Mouse (Mus musculus) natural killer cell, adult 2 months (primary cell): Measurements from ENCODE around the gene Osgin1.

Experiments used
- DNase-seq, 2 experiments: peaks; one replicate each; pipeline ENCODE4 v3.0.0; 2022; ENCODE audit warnings: low spot score in 2 of 2

Osgin1 gene

DNA sequence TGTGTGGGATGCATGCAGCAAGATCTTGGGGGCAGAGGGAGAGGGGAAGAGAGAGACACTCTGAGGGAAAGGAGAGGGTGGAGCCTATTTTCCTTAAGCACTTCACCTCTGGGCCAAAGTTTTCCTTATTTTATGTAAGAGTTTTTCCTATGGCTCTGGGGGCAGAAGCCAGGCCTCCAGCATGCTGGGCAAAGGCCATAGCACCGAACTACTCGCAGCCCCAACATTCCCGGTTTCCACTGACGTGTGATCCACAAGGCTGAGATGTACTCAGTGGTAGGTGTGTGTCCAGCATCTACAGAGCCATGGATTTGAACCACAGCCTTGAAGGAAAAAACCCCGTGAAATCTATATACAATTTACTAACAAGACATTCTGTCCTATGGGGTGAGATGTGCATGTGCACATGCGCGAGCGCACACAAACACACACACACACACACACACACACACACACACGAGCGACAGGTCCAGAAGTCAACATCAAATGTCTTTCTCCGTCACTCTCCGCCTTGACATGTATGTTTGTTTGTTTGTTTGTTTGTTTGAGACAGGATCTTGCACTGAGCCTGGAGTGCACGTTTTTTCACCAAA, at the start of gene Osgin1:
Gene Osgin1, plus strand, starts transcription at position 543 of the 593 bp plus-strand sequence.
- no peak for DNase-seq

DNA sequence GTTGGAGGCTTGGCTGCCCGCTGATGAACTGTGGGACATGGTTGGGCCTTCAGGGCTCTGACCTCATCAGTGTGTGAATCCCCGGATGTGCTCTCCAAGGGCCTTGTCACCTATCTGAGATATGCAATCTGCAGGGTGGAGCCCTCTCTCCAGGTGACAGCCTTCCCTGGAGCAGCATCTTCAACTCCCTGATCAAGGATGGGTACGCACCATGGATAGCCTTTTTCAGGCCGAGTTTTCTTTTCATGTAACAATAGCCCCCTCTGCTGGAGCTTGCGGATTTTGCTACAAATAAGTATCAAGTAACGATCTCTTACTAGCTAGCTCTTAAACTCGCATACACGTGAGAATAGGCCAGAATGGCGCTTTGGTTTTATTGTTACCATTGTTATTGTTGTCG, 49.4 kb upstream of the Osgin1 start:
- DNase-seq: peak; percentile 43 to 61

DNA sequence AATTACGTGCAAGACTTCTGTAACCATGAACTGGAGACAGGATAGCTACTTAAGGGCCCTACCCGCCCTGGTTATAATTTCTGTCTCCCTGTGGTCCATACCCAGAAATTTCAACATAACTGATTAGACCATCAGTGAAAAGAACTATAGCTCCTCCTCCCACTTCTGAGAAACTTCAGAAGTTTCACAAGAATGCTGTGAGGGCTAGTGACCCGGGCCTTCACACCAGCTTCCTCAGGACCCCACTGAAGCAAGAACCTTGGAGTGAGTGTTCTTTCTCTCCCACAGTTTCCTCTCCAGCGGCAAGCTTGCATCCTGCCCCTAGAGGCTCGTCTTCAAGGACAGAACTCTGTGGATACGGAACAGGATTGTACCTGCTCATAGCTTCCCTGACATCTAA, 48.1 kb upstream of the Osgin1 start:
- DNase-seq: no peak

DNA sequence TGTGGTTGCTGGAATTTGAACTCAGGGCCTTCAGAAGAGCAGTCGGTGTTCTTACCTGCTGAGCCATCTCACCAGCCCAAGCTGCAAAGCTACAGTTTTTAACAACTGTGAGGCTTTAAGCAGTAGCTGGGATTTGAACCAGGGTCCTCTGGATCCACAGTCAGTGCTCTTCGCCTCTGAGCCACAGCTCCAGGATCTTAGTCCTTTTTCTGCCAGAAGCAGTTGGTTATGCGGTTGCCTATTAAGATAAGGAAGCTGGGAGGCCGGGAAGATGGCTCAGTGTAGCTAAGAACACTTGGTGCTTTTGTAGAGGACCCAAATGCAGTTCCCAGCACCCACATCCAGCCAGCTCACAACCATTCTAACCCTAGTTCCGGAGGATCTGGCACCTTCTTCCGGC, 46.9 kb upstream of the Osgin1 start:
- no peak for DNase-seq

DNA sequence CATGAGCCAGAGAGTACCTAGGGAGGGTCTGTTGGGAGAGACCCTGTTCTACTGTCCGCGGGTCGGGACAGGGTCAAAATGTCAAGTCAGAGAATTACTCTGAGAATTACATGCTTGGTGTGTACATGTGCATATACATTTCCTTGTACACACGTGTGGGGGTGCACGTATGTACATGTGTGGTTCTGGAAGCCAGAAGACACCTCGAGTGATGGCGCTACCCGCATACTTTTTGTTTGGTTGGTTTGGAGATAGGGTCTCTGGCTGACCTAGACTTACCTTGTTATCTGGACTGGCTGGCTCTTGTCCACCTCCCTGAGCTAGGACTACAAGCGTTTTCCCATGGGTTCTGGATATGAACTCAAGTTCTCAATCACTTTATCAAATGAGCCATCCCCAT, 39.8 kb upstream of the Osgin1 start:
- no peak for DNase-seq

DNA sequence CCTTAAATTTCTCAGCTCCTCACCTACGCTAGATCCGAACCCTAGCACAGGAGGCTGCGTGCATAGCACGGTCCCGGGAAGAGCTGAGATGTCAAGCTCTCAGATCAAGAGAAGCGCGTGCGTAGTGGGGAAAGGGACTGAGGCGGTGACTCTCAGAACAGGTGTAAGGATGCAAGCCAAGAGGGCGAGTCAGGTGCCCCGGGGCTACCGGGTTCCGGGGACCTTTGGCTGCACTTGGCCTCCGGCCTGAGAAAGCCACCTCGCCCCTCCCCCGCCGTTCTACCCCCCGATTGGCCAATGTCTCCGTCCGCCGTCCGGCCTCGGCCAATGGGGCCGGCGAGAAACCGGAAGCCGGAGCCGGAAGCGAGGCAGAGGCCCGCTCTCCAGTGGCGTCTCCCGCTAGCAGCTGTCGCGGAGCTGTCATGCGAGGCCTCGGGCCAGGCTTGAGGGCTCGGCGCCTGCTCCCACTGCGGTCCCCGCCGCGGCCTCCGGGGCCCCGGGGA, 39.3 kb upstream of the Osgin1 start, which contains the start of gene Mlycd:
Gene Mlycd, plus strand, starts transcription at position 355 of the 503 bp plus-strand sequence.
- DNase-seq: peak; percentile 88 to 91

DNA sequence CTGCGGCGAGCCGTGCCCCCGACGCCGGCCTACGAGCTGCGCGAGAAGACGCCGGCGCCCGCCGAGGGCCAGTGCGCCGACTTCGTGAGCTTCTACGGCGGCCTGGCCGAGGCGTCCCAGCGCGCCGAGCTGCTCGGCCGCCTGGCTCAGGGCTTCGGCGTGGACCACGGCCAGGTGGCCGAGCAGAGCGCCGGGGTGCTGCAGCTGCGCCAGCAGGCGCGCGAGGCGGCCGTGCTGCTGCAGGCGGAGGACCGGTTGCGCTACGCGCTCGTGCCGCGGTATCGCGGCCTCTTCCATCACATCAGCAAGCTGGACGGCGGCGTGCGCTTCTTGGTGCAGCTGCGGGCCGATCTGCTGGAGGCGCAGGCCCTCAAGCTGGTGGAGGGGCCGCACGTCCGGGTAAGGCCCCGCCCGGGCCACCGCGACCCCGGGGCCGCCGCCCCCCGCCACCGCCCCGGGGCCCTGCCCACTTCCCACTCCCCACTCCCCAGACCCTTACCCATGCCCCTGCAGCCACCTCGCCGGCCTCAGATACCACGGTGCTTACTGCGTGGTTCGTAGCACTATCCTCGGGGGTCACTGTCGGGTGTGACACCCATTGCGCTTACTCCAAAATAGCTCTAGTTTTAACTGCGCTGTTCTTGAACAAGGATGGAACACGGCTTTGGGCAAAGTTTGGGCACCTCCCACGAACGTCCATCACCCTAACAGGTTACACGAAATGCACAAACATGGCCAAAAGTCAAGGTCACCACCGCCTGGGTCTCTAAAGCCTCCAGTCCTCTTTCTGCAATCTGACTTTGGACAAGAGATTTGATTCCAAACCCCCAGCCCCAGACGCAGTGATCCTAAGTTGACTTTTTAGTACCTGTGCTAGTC, 38.6 kb upstream of the Osgin1 start:
- no peak for DNase-seq

DNA sequence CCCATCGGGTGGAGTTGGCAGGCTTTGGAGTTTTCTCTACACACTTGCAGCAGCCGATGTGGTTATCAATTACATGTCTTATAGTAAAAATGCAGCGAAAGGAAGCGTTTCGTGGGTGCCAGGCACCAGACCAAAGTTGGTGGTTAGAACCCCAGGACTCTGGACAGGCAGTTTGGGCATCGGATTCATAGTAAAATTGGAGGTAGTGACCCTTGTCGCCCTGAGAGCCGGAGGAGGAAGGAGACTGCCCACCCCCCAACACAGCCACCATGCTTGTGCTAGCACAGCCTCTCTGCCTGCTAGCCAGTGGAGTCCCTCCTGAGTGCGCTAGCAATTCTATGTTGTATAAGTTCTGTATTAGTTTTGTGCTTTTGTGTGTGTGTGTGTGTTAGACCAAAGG, 35.4 kb upstream of the Osgin1 start:
- no peak for DNase-seq

DNA sequence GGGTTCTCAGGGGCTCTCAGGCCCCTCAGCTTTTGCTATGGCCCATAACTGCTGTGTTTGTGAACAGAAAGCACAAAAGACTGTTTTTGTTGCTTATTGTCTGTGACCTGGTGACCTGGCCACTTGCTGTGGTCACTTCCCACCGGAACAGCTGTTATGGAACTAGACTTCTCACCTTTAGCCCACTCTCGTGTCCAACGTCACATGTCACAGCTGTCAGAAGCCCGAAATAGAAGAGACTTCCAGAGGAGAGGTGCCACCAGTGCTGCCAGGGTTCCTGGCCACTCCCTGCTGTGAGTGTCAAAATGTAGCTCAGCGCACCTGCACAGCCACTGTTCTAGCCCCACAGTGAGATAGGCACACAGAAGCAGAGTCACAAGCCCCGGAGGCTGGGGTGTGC, 34.7 kb upstream of the Osgin1 start:
- DNase-seq: no peak

DNA sequence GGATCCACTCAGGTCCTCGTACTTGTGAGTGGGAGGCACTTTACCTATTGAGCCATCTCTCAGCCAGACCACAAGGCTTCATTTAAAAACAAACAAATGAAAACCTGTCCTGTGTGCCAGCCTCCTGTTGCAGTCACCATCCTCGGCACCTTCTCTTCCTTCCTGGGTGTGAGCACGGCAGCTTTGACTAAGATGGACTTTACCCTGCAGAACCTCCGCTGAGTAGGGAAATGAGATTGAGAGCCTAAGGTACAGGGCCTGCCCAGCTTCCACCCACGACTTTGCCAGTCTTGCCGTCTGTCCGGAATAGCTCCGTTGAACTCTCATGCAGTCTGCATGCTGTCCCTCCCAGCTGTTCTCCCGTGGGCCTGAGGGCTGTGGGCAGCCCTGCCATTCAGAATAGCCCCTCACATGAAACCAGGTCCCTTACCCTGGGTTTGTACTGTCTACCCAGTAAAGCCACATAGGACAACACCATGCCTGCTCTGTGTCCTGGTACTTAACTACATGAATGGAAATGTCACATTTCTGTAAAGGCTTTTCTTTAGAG, 33.7 kb upstream of the Osgin1 start:
- no peak for DNase-seq

DNA sequence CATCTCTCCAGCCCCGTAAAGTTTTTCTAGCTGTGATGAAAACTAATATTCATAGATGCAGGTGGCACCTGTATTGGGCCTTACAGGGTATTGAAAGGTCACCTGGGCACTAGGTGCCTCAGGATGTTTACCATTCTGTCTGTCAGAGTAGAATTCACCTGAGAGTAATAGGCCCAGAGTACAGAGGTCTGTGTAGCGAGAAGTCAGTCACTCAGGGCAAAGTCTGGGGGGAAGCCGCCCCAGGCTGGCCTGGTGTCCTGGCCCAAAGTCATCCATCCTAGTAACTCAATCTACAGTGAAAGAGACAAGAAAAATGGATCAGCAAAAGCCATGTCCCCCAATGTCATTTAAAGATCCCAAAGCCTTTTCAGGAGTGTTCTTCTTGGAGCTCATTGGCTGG, 33.0 kb upstream of the Osgin1 start:
- no peak for DNase-seq

DNA sequence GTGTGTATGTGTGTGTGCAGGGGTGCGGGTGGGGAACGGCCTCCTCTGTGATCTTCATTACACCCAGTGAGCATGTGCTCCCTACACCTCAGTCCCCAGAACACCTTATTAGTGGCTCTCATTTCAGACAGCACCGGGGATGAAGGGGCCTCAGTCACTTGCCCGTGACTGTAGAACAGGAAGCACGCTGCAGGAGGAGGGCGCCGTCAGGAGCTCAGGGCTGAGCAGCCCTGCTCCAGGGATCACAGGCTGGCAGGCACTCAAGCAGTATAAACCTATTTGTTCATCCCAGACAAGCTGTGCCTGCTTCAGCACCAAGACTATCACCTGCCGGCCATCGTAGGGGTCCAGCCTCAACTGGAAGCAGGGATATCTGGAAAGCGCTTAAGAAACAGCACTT, 30.0 kb upstream of the Osgin1 start:
- no peak for DNase-seq

DNA sequence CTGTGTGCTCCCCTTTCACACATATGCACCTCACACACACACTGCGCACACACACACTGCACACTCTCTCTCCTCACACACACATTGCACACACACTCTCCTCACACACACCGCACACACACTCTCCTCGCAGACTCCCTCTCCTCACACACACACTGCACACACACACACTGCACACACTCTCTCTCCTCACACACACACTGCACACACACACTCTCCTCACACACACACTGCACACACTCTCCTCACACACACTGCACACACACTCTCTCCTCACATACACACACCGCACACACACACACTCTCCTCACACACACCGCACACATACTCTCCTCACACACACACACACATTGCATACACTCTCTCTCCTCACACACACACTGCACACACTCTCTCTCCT, 29.3 kb upstream of the Osgin1 start:
- DNase-seq: no peak

DNA sequence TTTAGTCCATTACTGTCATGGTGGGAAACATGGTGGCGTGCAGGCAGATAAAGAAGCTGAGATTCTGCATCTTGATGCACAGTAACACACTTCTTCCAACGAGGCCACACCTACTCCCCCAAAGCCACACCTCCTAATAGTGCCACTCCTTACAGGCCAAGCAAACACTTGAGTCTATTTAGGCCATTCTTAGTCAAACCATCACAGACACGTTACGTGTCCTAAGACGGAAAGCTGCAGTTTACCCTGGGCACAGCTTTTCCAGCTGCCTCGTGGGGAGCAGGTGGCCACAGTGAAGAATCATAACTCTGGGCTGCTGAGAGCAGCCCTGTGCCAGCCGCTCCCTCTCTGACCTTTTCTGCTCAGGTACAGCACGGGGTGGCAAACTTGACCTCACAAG, 25.6 kb upstream of the Osgin1 start:
- DNase-seq: no peak

DNA sequence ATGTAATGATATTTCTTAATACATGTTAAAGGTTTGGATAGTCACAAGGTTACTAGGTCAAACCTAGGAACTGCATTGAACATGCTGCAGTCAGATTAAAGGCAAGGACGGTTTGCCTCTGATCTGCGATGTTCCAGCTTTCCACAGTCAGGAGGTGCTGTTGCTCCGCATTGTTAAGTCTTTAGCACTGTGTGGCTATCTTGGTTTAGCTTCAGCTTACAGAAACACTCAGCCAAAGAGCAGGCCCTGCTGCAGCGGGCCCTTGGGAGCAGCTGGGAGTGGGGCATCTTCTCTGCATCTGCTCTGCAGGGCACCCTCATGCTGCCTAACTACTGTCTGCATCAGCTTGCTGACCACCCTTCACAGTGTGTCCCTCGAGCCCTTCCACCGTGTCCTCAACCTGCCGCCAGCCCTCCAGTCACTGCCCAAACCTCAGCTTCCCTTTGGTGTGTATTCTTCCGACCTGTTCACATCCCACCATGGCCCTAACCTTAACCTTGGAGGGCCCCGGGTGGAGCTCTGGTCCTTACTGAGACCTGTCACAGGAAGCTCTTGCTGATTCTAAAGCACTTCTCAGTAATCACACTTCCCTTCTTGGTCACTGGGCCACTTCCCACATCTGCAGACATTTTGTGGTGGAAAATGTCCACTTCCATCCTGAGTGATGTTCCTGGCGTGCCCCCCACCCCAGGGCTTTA, 21.7 kb upstream of the Osgin1 start:
- DNase-seq: no peak

DNA sequence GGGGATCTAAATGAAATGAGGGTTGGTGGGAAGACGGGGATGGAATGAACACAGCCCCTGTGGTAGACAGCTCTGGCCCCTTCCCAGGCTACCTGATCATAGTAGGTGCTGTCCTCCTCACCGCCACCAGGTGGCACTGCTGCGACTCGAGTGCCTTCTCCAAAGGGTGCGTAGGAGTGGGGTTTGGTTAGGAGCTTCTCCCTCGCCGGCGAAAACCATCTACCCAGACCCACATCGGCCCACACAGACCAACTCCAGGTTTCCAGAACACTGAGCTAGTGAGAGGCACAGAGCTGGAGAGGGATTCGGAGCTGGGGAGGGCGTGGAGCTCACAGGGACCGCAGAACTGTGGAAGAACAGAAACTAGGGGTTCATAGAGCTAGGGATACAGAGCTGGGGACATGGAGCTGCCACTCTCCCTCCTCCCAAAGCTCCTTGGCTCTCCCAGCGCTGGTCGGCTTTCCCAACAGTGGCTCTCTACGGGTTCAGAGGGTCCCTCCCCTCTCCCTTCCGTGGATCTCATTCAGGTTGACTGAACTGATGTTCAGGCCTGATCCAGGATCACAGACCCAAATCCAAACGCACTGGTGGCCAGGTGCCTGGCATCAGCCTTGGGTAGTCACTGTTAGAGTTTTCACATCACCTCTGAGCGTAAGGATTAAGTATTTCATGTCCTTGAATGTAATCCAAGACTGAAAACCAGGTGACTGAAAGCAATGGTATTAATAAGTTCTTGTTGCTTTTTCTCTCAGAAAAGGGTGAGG, 21.0 kb upstream of the Osgin1 start:
- peak; percentile 61 to 78 for DNase-seq

DNA sequence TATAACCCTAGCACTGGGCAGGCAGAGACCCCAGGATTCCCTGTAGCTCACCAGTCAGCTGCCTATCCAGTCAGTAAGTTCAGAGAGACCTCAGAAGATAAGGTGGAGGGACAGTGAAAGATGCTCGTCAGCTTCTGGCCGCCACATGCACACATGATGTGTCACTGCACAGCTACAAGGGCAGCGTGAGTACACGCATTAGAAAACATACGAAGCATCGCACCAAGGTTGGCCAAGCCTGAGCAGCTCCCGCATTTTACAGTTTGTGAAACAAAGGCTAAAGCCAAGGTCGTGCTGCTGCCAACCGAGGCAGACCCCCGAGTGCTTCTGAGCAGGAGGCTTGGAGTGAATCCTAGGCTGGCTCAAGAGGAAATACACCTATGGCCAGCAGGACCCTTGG, 20.3 kb upstream of the Osgin1 start:
- no peak for DNase-seq

DNA sequence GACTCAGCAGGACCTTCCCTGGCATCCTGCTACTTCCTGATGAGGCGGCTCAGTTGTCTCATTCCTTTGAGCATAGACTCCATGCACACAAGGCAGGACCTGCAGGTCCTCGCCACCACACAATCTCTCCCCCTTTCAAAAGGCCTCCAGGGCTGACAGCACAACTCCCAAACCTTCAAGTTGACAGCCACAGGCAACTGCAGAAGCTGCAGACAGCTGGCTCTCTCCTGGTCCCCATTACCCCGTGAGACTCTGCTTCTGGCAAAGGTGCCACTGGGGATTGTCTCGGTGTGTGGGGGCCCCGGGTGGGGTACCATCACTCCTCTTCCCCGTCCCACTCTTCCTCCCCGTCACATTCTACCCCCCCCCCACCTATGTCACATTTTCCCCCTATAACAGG, 13.6 kb upstream of the Osgin1 start:
- no peak for DNase-seq

DNA sequence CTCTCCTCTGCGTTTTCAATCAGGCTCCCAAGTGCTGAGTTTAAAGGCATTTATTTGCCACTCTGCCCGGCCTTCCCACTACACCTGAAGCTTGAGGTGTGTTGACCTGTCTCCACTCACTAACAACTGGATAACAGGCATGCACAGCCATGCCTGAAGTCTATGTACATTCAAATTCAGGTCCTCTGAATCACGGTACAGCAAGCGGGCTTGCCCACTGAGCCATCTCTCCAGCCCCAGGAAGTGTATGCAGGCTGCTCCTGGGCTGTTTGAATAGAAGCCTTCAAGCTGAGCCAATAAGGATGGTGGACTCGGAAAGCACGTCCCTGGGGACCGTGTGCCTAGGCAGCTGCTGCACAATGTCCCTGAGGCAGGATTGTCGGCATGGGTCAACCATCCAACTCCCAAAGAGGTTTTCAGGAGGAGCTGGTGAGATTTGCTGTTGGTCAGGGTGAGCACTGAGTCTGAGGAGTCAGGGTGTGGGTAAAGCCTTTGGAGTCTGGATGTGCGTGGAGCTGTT, 12.3 kb upstream of the Osgin1 start:
- peak in 1 of 2 experiments; percentile 38 for DNase-seq

DNA sequence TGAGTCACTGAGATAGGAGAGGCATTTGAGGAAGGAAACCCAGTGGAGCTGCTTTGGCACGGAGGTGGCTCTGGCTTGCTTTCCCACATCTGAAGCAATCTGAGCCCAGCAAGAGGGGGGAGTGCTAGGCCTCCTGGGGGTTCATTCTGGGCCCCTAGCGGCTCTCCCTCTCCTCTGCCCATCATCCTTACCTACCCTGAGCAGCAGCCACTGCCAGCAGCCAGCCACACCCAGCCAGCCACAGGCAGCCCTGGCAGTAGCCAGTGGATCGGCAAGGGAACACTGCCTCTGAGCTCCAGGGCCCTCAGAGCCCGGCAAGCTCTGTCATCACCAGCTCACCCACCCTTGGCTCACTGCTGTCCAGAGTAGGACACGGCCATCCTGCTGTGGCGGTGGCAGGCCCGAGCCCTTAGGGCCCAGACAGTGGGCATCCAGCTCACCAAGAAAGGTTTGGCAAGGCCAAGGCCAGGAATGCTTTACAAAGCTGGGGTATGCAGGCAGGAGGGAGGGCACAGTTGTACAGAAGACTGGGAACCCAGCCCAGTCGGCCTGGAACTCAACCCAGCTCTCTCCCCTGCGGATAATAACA, 11.7 kb upstream of the Osgin1 start:
- DNase-seq: peak in 1 of 2 experiments; percentile 31

DNA sequence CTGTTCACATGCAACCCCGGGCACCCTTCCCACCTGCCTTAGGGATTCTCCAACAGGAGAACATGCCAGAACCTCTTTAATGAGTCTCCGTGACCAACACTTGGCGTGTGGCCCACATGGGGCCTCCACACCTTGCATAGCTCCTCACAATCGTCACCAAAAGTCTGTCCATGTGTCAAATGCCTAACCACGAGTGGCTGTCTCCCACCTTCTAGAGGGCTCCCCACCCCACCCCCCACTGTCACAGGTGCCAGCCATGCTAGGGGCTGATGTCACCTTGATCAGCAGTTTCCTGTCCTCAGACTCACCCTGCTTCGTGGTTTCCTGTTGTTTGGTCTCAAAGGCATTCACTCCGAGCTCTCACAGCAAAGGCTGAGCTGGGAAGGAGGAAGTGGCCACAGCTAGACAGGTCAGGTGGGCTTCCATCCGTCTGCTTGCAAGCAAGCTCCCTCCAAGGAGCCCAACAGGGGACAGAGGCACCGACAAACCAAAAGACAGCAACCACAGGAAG, 10.2 kb upstream of the Osgin1 start:
- DNase-seq: peak; percentile 97
